In genomic region chr3:26936897-26937590, GRCm38 (mm10) we compare ENCODE assay signal across 21 mouse cellular contexts.
A peak's percentile ranks its signal among the peaks of the same experiment; 100 is the strongest.
DNase-seq lines count a peak whose midpoint lies in the region; ATAC-seq lines count a peak whose summit lies in the region.
"Had no signal": no experiment of that assay in that cellular context is flagged by ENCODE, and none has a peak within 500 bp of the region (broad histone marks: within the 10 kb centered on the region; RNA-seq: fewer than 3 reads in every experiment).

No protein-coding gene starts in this region.

- ATAC-seq in frontal cortex, adult (ENCODE audit: low TSS enrichment): peak; percentile 38; the same call in 1 of the 2 replicates
- no peak for ATAC-seq in midbrain, embryonic 14.5 days (ENCODE audit: low FRiP score, low TSS enrichment)
- ATAC-seq in limb, embryonic 15.5 days (ENCODE audit: insufficient number of reproducible peaks, low FRiP score, low TSS enrichment, low read depth): no peak
- ATAC-seq in neural tube, embryonic 15.5 days (ENCODE audit: low FRiP score): peak; percentile 76; the same call in 1 of the 2 replicates
- ATAC-seq: intestine, postnatal 0 days had no signal

- H3K27ac ChIP-seq in midbrain, embryonic 14.5 days (replicated peaks; ENCODE audit: low read depth, low read length): no peak overlapping the region
- no peak overlapping the region for H3K27ac ChIP-seq in midbrain, embryonic 10.5 days (replicated peaks)
- H3K27ac ChIP-seq in limb, embryonic 15.5 days: no peak overlapping the region
- no peak overlapping the region for H3K27ac ChIP-seq in neural tube, embryonic 15.5 days (replicated peaks)
- H3K27ac ChIP-seq: liver, embryonic 15.5 days; midbrain, embryonic 12.5 days; stomach, embryonic 15.5 days had no signal

- H3K36me3 ChIP-seq in midbrain, embryonic 14.5 days (ENCODE audit: control insufficient read depth, insufficient read depth, low read length): no peaks in the 10 kb centered on the region
- H3K36me3 ChIP-seq in midbrain, embryonic 10.5 days: no peaks in the 10 kb centered on the region
- no peaks in the 10 kb centered on the region for H3K36me3 ChIP-seq in limb, embryonic 15.5 days
- no peaks in the 10 kb centered on the region for H3K36me3 ChIP-seq in neural tube, embryonic 15.5 days
- H3K36me3 ChIP-seq: liver, embryonic 15.5 days; midbrain, embryonic 12.5 days; stomach, embryonic 15.5 days had no signal

- H3K27me3 ChIP-seq in midbrain, embryonic 14.5 days (ENCODE audit: control insufficient read depth, insufficient read depth, low read length): no peaks in the 10 kb centered on the region
- H3K27me3 ChIP-seq in midbrain, embryonic 10.5 days (ENCODE audit: low read depth, poor library complexity, severe bottlenecking): no peaks in the 10 kb centered on the region
- H3K27me3 ChIP-seq in limb, embryonic 15.5 days: no peaks in the 10 kb centered on the region
- no peaks in the 10 kb centered on the region for H3K27me3 ChIP-seq in neural tube, embryonic 15.5 days (replicated peaks)
- H3K27me3 ChIP-seq: CH12.LX; liver, embryonic 15.5 days; midbrain, embryonic 12.5 days; stomach, embryonic 15.5 days had no signal

- peak overlapping the region; percentile 28 for H3K4me2 ChIP-seq in midbrain, embryonic 14.5 days (ENCODE audit: low read length)
- peak overlapping the region; percentile 14; the same call in 1 of the 2 replicates for H3K4me2 ChIP-seq in limb, embryonic 15.5 days
- H3K4me2 ChIP-seq in neural tube, embryonic 15.5 days: peak overlapping the region; percentile 54
- H3K4me2 ChIP-seq: liver, embryonic 15.5 days; midbrain, embryonic 12.5 days; stomach, embryonic 15.5 days had no signal

- no peak overlapping the region for H3K9ac ChIP-seq in midbrain, embryonic 14.5 days (replicated peaks; ENCODE audit: low read length)
- no peak overlapping the region for H3K9ac ChIP-seq in limb, embryonic 15.5 days
- H3K9ac ChIP-seq in neural tube, embryonic 15.5 days (replicated peaks): no peak overlapping the region
- H3K9ac ChIP-seq: liver, embryonic 15.5 days; midbrain, embryonic 12.5 days; stomach, embryonic 15.5 days had no signal

- H3K4me1 ChIP-seq in midbrain, embryonic 14.5 days (ENCODE audit: control insufficient read depth, insufficient read depth, low read length): no peaks in the 10 kb centered on the region
- H3K4me1 ChIP-seq in midbrain, embryonic 10.5 days: no peaks in the 10 kb centered on the region
- no peaks in the 10 kb centered on the region for H3K4me1 ChIP-seq in limb, embryonic 15.5 days
- peaks cover 4% of the 10 kb centered on the region for H3K4me1 ChIP-seq in neural tube, embryonic 15.5 days
- H3K4me1 ChIP-seq: liver, embryonic 15.5 days; midbrain, embryonic 12.5 days; stomach, embryonic 15.5 days had no signal

- WGBS in midbrain, embryonic 14.5 days: 64% methylated on average over 22 of the region's 22 CpGs
- 85% methylated on average over 22 of the region's 22 CpGs for WGBS in midbrain, embryonic 10.5 days
- WGBS in limb, embryonic 15.5 days: 48% methylated on average over 22 of the region's 22 CpGs
- WGBS in neural tube, embryonic 15.5 days: 25% methylated on average over 22 of the region's 22 CpGs

- H3K9me3 ChIP-seq in midbrain, embryonic 14.5 days (ENCODE audit: control insufficient read depth, low read length): no peaks in the 10 kb centered on the region
- no peaks in the 10 kb centered on the region for H3K9me3 ChIP-seq in midbrain, embryonic 10.5 days (replicated peaks)
- H3K9me3 ChIP-seq in limb, embryonic 15.5 days: no peaks in the 10 kb centered on the region
- no peaks in the 10 kb centered on the region for H3K9me3 ChIP-seq in neural tube, embryonic 15.5 days (replicated peaks)
- H3K9me3 ChIP-seq: liver, embryonic 15.5 days; midbrain, embryonic 12.5 days; stomach, embryonic 15.5 days had no signal

- no peak for DNase-seq in frontal cortex, adult 2 months (ENCODE audit: extremely low spot score in 1 of 2, low spot score in 1 of 2)
- DNase-seq in midbrain, embryonic 14.5 days: peak; percentile 31
- no peak for DNase-seq in midbrain, embryonic 10.5 days (ENCODE audit: low spot score)
- no peak for DNase-seq in spleen, postnatal 14 days (ENCODE audit: low spot score in 2 of 2)
- no peak for DNase-seq in natural killer cell, adult 2 months (ENCODE audit: low spot score in 2 of 2)
- DNase-seq: adrenal gland, adult 8-10 months; cerebellum, adult 11-12 months; gastrocnemius, postnatal 14 days; heart, postnatal 14 days; kidney, postnatal 10 days; retina, postnatal 1 day; spleen, adult 18-20 months; thymus, adult 2 months had no signal

- H3K4me3 ChIP-seq in midbrain, embryonic 14.5 days (replicated peaks; ENCODE audit: low read depth, low read length): no peak overlapping the region
- no peak overlapping the region for H3K4me3 ChIP-seq in midbrain, embryonic 10.5 days
- no peak overlapping the region for H3K4me3 ChIP-seq in limb, embryonic 15.5 days
- H3K4me3 ChIP-seq in neural tube, embryonic 15.5 days (replicated peaks): peak overlapping the region; percentile 21
- H3K4me3 ChIP-seq: liver, embryonic 15.5 days; midbrain, embryonic 12.5 days; stomach, embryonic 15.5 days had no signal

Comparison
In these comparisons a context has a peak if more than half of its experiments do, and no peak if none do; other contexts are left out.
1. ATAC-seq: peak in frontal cortex, adult (single experiment) and neural tube, embryonic 15.5 days (single experiment); none in midbrain, embryonic 14.5 days (single experiment) and limb, embryonic 15.5 days (single experiment).
2. Peak in every context shown above with its lines, with median percentiles within 50 percentile points of each other: H3K4me2 ChIP-seq.